Mouse (Mus musculus) ES-Bruce4 (cell line): ENCODE data around the gene Hist2h2ab.
"Not testable (repeated sequence)": the region's sequence is repeated elsewhere in the genome, so short reads cannot be mapped to it uniquely, and the experiment has no call there.

ENCODE experiments used
- CTCF ChIP-seq: IDR thresholded peaks from one replicate; pipeline ENCODE4 v1.8.1; 2011; ENCODE audit warnings: low read depth, low read length
- POLR2A ChIP-seq: IDR thresholded peaks from one replicate; pipeline ENCODE4 v1.8.1; 2011; ENCODE audit warnings: low read length; ENCODE audit not compliant: insufficient read depth

GRCm38 (mm10) chr3:96246427-96246856 is 26.8 kb downstream of the Hist2h2ab start, which contains the start of gene Hist2h3c1:
- not testable (repeated sequence) for TF ChIP-seq CTCF, POLR2A
